Mouse (Mus musculus) liver, embryonic 11.5 days (tissue): ENCODE measurements around the gene Lhfpl2. TPM values are rescaled to one million over a fixed set of nuclear protein-coding genes. Genes with fewer than 3 reads are reported as not detected.
"Not testable (repeated sequence)": the region's sequence is repeated elsewhere in the genome, so short reads cannot be mapped to it uniquely, and the experiment has no call there.

ENCODE experiments used
- ATAC-seq: fragments of 200-750 bp; cut with Nextera tagmentation; replicated peaks from 2 replicates; pipeline ENCODE4 v1.8.0; 2017; ENCODE audit warnings: moderate number of reproducible peaks, mild to moderate bottlenecking, moderate TSS enrichment, moderate library complexity; ENCODE audit not compliant: low FRiP score
- DNase-seq: peaks from one replicate; pipeline ENCODE4 v3.0.0-alpha.2; 2017; ENCODE audit warnings: low spot score
- H3K27ac ChIP-seq: fragments of 300-500 bp; sonication (generic); 2 replicates; pipeline ENCODE4 v1.5.1; 2014; ENCODE audit warnings: mild to moderate bottlenecking, low read depth, low read length, control low read depth
- H3K27me3 ChIP-seq: fragments of 300-500 bp; sonication (generic); replicated peaks from 2 replicates; pipeline ENCODE4 v1.6.1; 2014; ENCODE audit warnings: low read length, mixed read lengths; ENCODE audit not compliant: control insufficient read depth, insufficient read depth
- H3K36me3 ChIP-seq: fragments of 300-500 bp; sonication (generic); 2 replicates; pipeline ENCODE4 v1.6.1; 2014; ENCODE audit warnings: mild to moderate bottlenecking, low read length, moderate library complexity, mixed read lengths; ENCODE audit not compliant: control insufficient read depth, insufficient read depth
- H3K4me1 ChIP-seq: fragments of 300-500 bp; sonication (generic); replicated peaks from 2 replicates; pipeline ENCODE4 v1.6.1; 2014; ENCODE audit warnings: low read length, mixed read lengths; ENCODE audit not compliant: control insufficient read depth, insufficient read depth
- H3K4me2 ChIP-seq: fragments of 300-500 bp; sonication (generic); 2 replicates; pipeline ENCODE4 v1.6.1; 2014; ENCODE audit warnings: mild to moderate bottlenecking, control low read depth, moderate library complexity
- H3K4me3 ChIP-seq: fragments of 300-500 bp; sonication (generic); 2 replicates; pipeline ENCODE4 v1.5.1; 2014; ENCODE audit warnings: low read depth, low read length, control low read depth
- H3K9ac ChIP-seq: fragments of 300-500 bp; sonication (generic); 2 replicates; pipeline ENCODE4 v1.6.1; 2014; ENCODE audit warnings: low read depth, low read length, control low read depth
- H3K9me3 ChIP-seq: fragments of 300-500 bp; sonication (generic); 2 replicates; pipeline ENCODE4 v1.6.1; 2016; ENCODE audit warnings: low read length, inconsistent platforms, mixed read lengths; ENCODE audit not compliant: control insufficient read depth
- WGBS: fragments of 180-500 bp; shearing (Covaris S2); extraction: QIAGEN DNeasy Blood & Tissue Kit; methylation state at CpG from one replicate; pipeline ENCODE4 v1.1.7; 2014; 5-methylcytosine and 5-hydroxymethylcytosine counted together
- polyA plus RNA-seq: library from polyadenylated mRNA; unstranded; fragments of >200 nt; fragmentation: Nextera tagmentation; extraction: Ambion mirVana; gene quantifications from 2 replicates; pipeline ENCODE4 v1.2.1, GENCODE M21; 2014

Gene Lhfpl2
- polyA plus RNA-seq = 18.0 and 20.7 TPM in 2 replicates

- under 1% methylated on average over 85 of the region's 85 CpGs for WGBS
- Histone ChIP-seq H3K9ac (peak within 1 kb of the TSS; percentile 66), H3K27me3 (peaks cover 40% of the 10 kb centered on the region), H3K36me3 (no peaks in the 10 kb centered on the region), H3K27ac (peak within 1 kb of the TSS; percentile 70), H3K4me2 (peak within 1 kb of the TSS; percentile 80), H3K4me3 (peak within 1 kb of the TSS; percentile 68), H3K4me1 (peaks cover 5% of the 10 kb centered on the region), H3K9me3 (no peaks in the 10 kb centered on the region)
- ATAC-seq (peak; percentile 62), DNase-seq (peak; percentile 77)
Observed at GRCm38 (mm10) chr13:94057563-94058560, at the start of gene Lhfpl2. Gene Lhfpl2, plus strand, starts transcription at chr13:94057796.

GRCm38 (mm10) chr13:94011996-94012575, 45.5 kb upstream of the Lhfpl2 start:
- Histone ChIP-seq H3K4me2 (no peak overlapping the region), H3K9ac (no peak overlapping the region), H3K4me1 (no peaks in the 10 kb centered on the region), H3K4me3 (no peak overlapping the region), H3K36me3 (no peaks in the 10 kb centered on the region), H3K9me3 (no peaks in the 10 kb centered on the region), H3K27me3 (no peaks in the 10 kb centered on the region), H3K27ac (no peak overlapping the region)
- ATAC-seq (no peak), DNase-seq (no peak)
- 85% methylated on average over 4 of the region's 4 CpGs for WGBS

- no peak overlapping the region for H3K4me3 ChIP-seq
- no peaks in the 10 kb centered on the region for H3K36me3 ChIP-seq
- ATAC-seq (no peak), DNase-seq (no peak)
- H3K4me2 ChIP-seq = no peak overlapping the region
- H3K27me3 ChIP-seq = no peaks in the 10 kb centered on the region
- 83% methylated on average over 10 of the region's 10 CpGs for WGBS
- no peak overlapping the region for H3K27ac ChIP-seq
- H3K4me1 ChIP-seq = no peaks in the 10 kb centered on the region
- H3K9me3 ChIP-seq = no peaks in the 10 kb centered on the region
- no peak overlapping the region for H3K9ac ChIP-seq
Observed at GRCm38 (mm10) chr13:94013986-94014385, 43.6 kb upstream of the Lhfpl2 start.

GRCm38 (mm10) chr13:94024575-94024974, 33.0 kb upstream of the Lhfpl2 start:
- H3K27me3 ChIP-seq, DNase-seq, H3K27ac ChIP-seq, H3K9me3 ChIP-seq, ATAC-seq, H3K9ac ChIP-seq, H3K4me1 ChIP-seq, H3K36me3 ChIP-seq, H3K4me2 ChIP-seq, H3K4me3 ChIP-seq: not testable (repeated sequence)
- WGBS = 81% methylated on average over 10 of the region's 13 CpGs

GRCm38 (mm10) chr13:94029147-94029546, 28.4 kb upstream of the Lhfpl2 start:
- Histone ChIP-seq H3K4me2 (no peak overlapping the region), H3K27me3 (no peaks in the 10 kb centered on the region), H3K4me3 (no peak overlapping the region), H3K9me3 (no peaks in the 10 kb centered on the region), H3K27ac (no peak overlapping the region), H3K9ac (no peak overlapping the region), H3K36me3 (no peaks in the 10 kb centered on the region), H3K4me1 (no peaks in the 10 kb centered on the region)
- DNase-seq (no peak), ATAC-seq (no peak)
- WGBS = 88% methylated on average over 10 of the region's 10 CpGs

GRCm38 (mm10) chr13:94030551-94030950, 27.0 kb upstream of the Lhfpl2 start:
- ATAC-seq (no peak), DNase-seq (no peak)
- H3K27ac ChIP-seq = no peak overlapping the region
- no peak overlapping the region for H3K4me2 ChIP-seq
- WGBS = 86% methylated on average over 2 of the region's 2 CpGs
- no peaks in the 10 kb centered on the region for H3K4me1 ChIP-seq
- no peak overlapping the region for H3K4me3 ChIP-seq
- no peak overlapping the region for H3K9ac ChIP-seq
- no peaks in the 10 kb centered on the region for H3K36me3 ChIP-seq
- H3K27me3 ChIP-seq = no peaks in the 10 kb centered on the region
- no peaks in the 10 kb centered on the region for H3K9me3 ChIP-seq

GRCm38 (mm10) chr13:94037313-94038051, 20.1 kb upstream of the Lhfpl2 start:
- 57% methylated on average over 6 of the region's 6 CpGs for WGBS
- H3K4me2 ChIP-seq = no peak overlapping the region
- H3K4me1 ChIP-seq = no peaks in the 10 kb centered on the region
- H3K4me3 ChIP-seq = no peak overlapping the region
- no peaks in the 10 kb centered on the region for H3K9me3 ChIP-seq
- no peaks in the 10 kb centered on the region for H3K27me3 ChIP-seq
- H3K9ac ChIP-seq = no peak overlapping the region
- H3K27ac ChIP-seq = 0 out of 2 replicates have a peak overlapping the region, but pooled peaks have one; percentile 22
- ATAC-seq (no peak), DNase-seq (no peak)
- no peaks in the 10 kb centered on the region for H3K36me3 ChIP-seq

GRCm38 (mm10) chr13:94038052-94038340, 19.6 kb upstream of the Lhfpl2 start:
- no peak for DNase-seq
- H3K27ac ChIP-seq = no peak overlapping the region
- H3K4me3 ChIP-seq = no peak overlapping the region
- H3K9me3 ChIP-seq = no peaks in the 10 kb centered on the region
- 24% methylated on average over 2 of the region's 2 CpGs for WGBS
- no peak overlapping the region for H3K9ac ChIP-seq
- ATAC-seq = no peak
- H3K27me3 ChIP-seq = no peaks in the 10 kb centered on the region
- no peaks in the 10 kb centered on the region for H3K4me1 ChIP-seq
- no peak overlapping the region for H3K4me2 ChIP-seq
- H3K36me3 ChIP-seq = no peaks in the 10 kb centered on the region
